Mouse (Mus musculus): ENCODE measurements around the gene Psapl1. TPM values are rescaled to one million over a fixed set of nuclear protein-coding genes. Genes with fewer than 3 reads are reported as not detected.

Psapl1 gene
- polyA plus RNA-seq, 1 experiment = 0.16 TPM

DNA sequence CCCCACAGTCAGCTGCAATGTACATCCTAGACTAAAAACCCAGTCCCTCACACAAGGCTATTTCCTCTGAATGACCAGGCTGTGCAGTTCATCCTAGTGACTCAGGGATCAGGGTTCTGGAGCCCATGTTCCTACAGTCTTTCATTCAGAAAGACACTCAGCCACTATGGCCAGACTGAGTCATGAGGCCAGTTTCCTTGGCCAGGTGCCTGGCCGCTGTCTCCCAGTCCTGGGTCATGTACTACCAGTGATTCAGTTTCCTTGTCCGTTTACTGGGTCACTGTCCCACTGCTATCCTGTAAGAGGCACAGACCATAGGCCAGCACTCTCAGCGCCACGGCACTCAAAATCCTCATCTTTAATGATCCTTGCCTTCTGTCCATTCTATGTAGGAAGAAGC is 15.5 kb upstream of the Psapl1 start:
- TF ChIP-seq CTCF (IDR thresholded peaks at IDR 0.05; ENCODE audit: extremely low read depth, insufficient read length, insufficient replicate concordance, low read depth, low read length) = no peak
- no peak for TF ChIP-seq POLR2A (IDR thresholded peaks at IDR 0.05; ENCODE audit: low read depth, low read length)
- 82% methylated on average over 4 of the region's 4 CpGs for WGBS
- Histone ChIP-seq H3K36me3 (ENCODE audit: control insufficient read depth, insufficient read depth, low read length) (no peaks in the 10 kb centered on the region), H3K4me1 (ENCODE audit: control insufficient read depth, insufficient read depth, insufficient read length, low read length) (no peaks in the 10 kb centered on the region), H3K4me3 (ENCODE audit: low read depth, low read length) (no peak overlapping the region), H3K27ac (ENCODE audit: insufficient read depth, low read depth, low read length) (no peak overlapping the region), H3K27me3 (ENCODE audit: control insufficient read depth, insufficient read depth, low read length) (no peaks in the 10 kb centered on the region)

DNA sequence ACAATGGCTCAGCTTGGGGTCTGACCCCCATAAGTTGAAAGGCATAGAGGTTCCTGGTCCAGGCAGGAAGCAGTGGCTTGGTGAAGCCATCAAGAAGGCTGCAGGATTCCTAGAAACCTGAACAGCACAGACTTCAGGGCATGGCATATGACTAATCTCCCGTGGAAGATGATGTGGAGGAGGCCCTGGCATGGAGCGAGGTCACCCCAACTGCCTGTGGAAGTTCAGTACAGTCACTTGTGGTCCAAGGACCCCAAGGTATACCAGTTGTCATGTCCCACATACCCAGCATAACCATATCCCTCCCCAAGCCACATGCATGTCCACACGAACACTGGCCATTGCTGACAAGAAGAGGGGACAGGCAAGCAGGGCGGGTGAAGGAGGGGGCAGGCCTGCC is 12.5 kb upstream of the Psapl1 start:
- Histone ChIP-seq H3K27ac (ENCODE audit: insufficient read depth, low read depth, low read length) (no peak overlapping the region), H3K36me3 (ENCODE audit: control insufficient read depth, insufficient read depth, low read length) (no peaks in the 10 kb centered on the region), H3K4me1 (ENCODE audit: control insufficient read depth, insufficient read depth, insufficient read length, low read length) (no peaks in the 10 kb centered on the region), H3K4me3 (ENCODE audit: low read depth, low read length) (no peak overlapping the region), H3K27me3 (ENCODE audit: control insufficient read depth, insufficient read depth, low read length) (no peaks in the 10 kb centered on the region)
- 80% methylated on average over 4 of the region's 4 CpGs for WGBS
- TF ChIP-seq CTCF (IDR thresholded peaks at IDR 0.05; ENCODE audit: extremely low read depth, insufficient read length, insufficient replicate concordance, low read depth, low read length) = no peak
- no peak for TF ChIP-seq POLR2A (IDR thresholded peaks at IDR 0.05; ENCODE audit: low read depth, low read length)

- 87% methylated on average over 3 of the region's 3 CpGs for WGBS
- Histone ChIP-seq H3K27ac (ENCODE audit: insufficient read depth, low read depth, low read length) (no peak overlapping the region), H3K4me3 (ENCODE audit: low read depth, low read length) (no peak overlapping the region), H3K4me1 (ENCODE audit: control insufficient read depth, insufficient read depth, insufficient read length, low read length) (no peaks in the 10 kb centered on the region), H3K27me3 (ENCODE audit: control insufficient read depth, insufficient read depth, low read length) (no peaks in the 10 kb centered on the region), H3K36me3 (ENCODE audit: control insufficient read depth, insufficient read depth, low read length) (no peaks in the 10 kb centered on the region)
- TF ChIP-seq POLR2A (IDR thresholded peaks at IDR 0.05; ENCODE audit: low read depth, low read length) (no peak), CTCF (IDR thresholded peaks at IDR 0.05; ENCODE audit: extremely low read depth, insufficient read length, insufficient replicate concordance, low read depth, low read length) (no peak)
Measured at GRCm38 (mm10) chr5:36191876-36192275, 11.9 kb upstream of the Psapl1 start.

- no peak overlapping the region for H3K27ac ChIP-seq (ENCODE audit: insufficient read depth, low read depth, low read length)
- no peaks in the 10 kb centered on the region for H3K36me3 ChIP-seq (ENCODE audit: control insufficient read depth, insufficient read depth, low read length)
- no peaks in the 10 kb centered on the region for H3K4me1 ChIP-seq (ENCODE audit: control insufficient read depth, insufficient read depth, insufficient read length, low read length)
- H3K4me3 ChIP-seq (ENCODE audit: low read depth, low read length) = no peak overlapping the region
- TF ChIP-seq CTCF (IDR thresholded peaks at IDR 0.05; ENCODE audit: extremely low read depth, insufficient read length, insufficient replicate concordance, low read depth, low read length) = no peak
- no peak for TF ChIP-seq POLR2A (IDR thresholded peaks at IDR 0.05; ENCODE audit: low read depth, low read length)
- H3K27me3 ChIP-seq (ENCODE audit: control insufficient read depth, insufficient read depth, low read length) = no peaks in the 10 kb centered on the region
- WGBS = 87% methylated on average over 2 of the region's 2 CpGs
Measured at GRCm38 (mm10) chr5:36192677-36193076, 11.1 kb upstream of the Psapl1 start.

DNA sequence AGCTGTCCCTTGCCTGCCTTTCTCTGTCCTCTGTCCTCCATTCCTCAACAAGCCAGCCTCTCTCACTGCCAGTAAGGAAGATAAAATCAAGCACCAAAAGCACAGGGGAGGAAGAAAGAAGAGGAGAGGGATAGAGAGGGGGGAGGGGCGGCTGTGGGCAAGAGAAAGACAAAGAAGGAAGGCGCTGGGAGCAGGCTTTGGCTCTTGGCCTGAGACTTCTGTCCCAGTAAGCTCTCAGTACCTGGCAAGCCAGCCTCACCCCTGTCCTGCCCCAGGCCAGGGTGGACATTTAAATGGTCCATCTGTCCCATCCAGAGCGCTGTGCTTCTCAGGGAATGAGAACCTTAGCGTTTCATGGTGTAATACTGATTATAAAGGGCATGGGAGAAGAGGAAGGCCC is 9.2 kb upstream of the Psapl1 start:
- no peaks in the 10 kb centered on the region for H3K27me3 ChIP-seq (ENCODE audit: control insufficient read depth, insufficient read depth, low read length)
- WGBS = 67% methylated on average over 4 of the region's 4 CpGs
- H3K4me1 ChIP-seq (ENCODE audit: control insufficient read depth, insufficient read depth, insufficient read length, low read length) = no peaks in the 10 kb centered on the region
- TF ChIP-seq POLR2A (IDR thresholded peaks at IDR 0.05; ENCODE audit: low read depth, low read length) (no peak), CTCF (IDR thresholded peaks at IDR 0.05; ENCODE audit: extremely low read depth, insufficient read length, insufficient replicate concordance, low read depth, low read length) (no peak)
- H3K36me3 ChIP-seq (ENCODE audit: control insufficient read depth, insufficient read depth, low read length) = no peaks in the 10 kb centered on the region
- H3K27ac ChIP-seq (ENCODE audit: insufficient read depth, low read depth, low read length) = no peak overlapping the region
- H3K4me3 ChIP-seq (ENCODE audit: low read depth, low read length) = no peak overlapping the region

- H3K4me1 ChIP-seq (ENCODE audit: control insufficient read depth, insufficient read depth, insufficient read length, low read length) = no peaks in the 10 kb centered on the region
- TF ChIP-seq POLR2A (IDR thresholded peaks at IDR 0.05; ENCODE audit: low read depth, low read length) = no peak
- TF ChIP-seq CTCF (IDR thresholded peaks at IDR 0.05; ENCODE audit: extremely low read depth, insufficient read length, insufficient replicate concordance, low read depth, low read length) = no peak
Measured at GRCm38 (mm10) chr5:36195436-36195835, 8.4 kb upstream of the Psapl1 start.

DNA sequence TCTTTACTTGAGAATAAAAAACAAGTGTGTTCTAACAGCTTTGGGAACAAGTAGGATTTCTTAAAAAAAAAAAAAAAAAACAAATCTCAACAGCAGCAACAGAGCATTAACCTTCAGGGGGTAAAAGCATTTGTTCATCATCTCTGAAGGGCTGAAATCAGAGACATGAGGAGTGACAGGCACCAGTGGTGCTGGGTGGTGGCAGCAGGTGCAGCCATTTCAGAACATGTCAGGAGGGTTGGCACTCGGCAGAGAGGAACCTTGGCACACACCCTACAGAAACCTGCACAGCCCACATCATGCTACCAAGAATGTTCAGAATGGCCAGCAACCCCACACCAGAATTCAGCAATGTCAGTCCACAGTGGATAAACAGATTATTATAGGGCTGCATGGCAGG is 4.3 kb upstream of the Psapl1 start:
- Histone ChIP-seq H3K4me1 (ENCODE audit: control insufficient read depth, insufficient read depth, insufficient read length, low read length) (no peaks in the 10 kb centered on the region), H3K27ac (ENCODE audit: insufficient read depth, low read depth, low read length) (no peak overlapping the region), H3K27me3 (ENCODE audit: control insufficient read depth, insufficient read depth, low read length) (no peaks in the 10 kb centered on the region), H3K36me3 (ENCODE audit: control insufficient read depth, insufficient read depth, low read length) (no peaks in the 10 kb centered on the region), H3K4me3 (ENCODE audit: low read depth, low read length) (no peak overlapping the region)
- WGBS = 48% methylated on average over 1 of the region's 1 CpGs
- no peak for TF ChIP-seq POLR2A (IDR thresholded peaks at IDR 0.05; ENCODE audit: low read depth, low read length)
- TF ChIP-seq CTCF (IDR thresholded peaks at IDR 0.05; ENCODE audit: extremely low read depth, insufficient read length, insufficient replicate concordance, low read depth, low read length) = no peak

More at GRCm38 (mm10) chr5:36195436-36195835, 8.4 kb upstream of the Psapl1 start:
- WGBS = 65% methylated on average over 4 of the region's 4 CpGs
- no peaks in the 10 kb centered on the region for H3K27me3 ChIP-seq (ENCODE audit: control insufficient read depth, insufficient read depth, low read length)
- no peaks in the 10 kb centered on the region for H3K36me3 ChIP-seq (ENCODE audit: control insufficient read depth, insufficient read depth, low read length)
- H3K4me3 ChIP-seq (ENCODE audit: low read depth, low read length) = no peak overlapping the region
- H3K27ac ChIP-seq (ENCODE audit: insufficient read depth, low read depth, low read length) = no peak overlapping the region

DNA sequence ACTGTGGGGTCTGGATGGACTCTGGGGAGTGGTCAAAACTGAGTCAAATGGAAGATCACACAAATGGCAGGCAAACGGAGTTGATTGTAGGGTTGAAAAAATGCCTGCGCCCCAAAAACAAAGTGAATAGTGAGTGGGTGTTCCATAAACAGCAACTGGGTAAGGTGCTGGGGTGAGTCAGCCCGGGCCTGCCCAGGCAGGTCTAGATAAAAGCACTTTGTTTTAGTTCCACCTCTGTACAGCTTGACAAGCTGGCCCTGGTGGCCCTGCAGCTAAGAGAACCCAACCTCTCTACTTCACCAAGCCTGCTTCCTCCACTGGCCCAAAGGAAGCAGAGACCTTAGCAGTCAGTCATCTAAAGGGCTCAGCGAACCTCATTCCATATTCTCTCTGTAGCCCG is 1.0 kb upstream of the Psapl1 start:
- no peak overlapping the region for H3K4me3 ChIP-seq (ENCODE audit: low read depth, low read length)
- H3K36me3 ChIP-seq (ENCODE audit: control insufficient read depth, insufficient read depth, low read length) = no peaks in the 10 kb centered on the region
- TF ChIP-seq CTCF (IDR thresholded peaks at IDR 0.05; ENCODE audit: extremely low read depth, insufficient read length, insufficient replicate concordance, low read depth, low read length) = no peak
- TF ChIP-seq POLR2A (IDR thresholded peaks at IDR 0.05; ENCODE audit: low read depth, low read length) = no peak
- no peaks in the 10 kb centered on the region for H3K27me3 ChIP-seq (ENCODE audit: control insufficient read depth, insufficient read depth, low read length)
- H3K27ac ChIP-seq (ENCODE audit: insufficient read depth, low read depth, low read length) = no peak overlapping the region
- WGBS = 79% methylated on average over 5 of the region's 5 CpGs
- H3K4me1 ChIP-seq (ENCODE audit: control insufficient read depth, insufficient read depth, insufficient read length, low read length) = no peaks in the 10 kb centered on the region

All from small intestine, adult 2 months (tissue).